Mouse (Mus musculus): ENCODE measurements around the gene Drd3. TPM values are rescaled to one million over a fixed set of nuclear protein-coding genes. Genes with fewer than 3 reads are reported as not detected.

Gene Drd3
- polyA plus RNA-seq (2015; fragmentation: Nextera tagmentation; extraction: Ambion mirVana) = 0.13 TPM in 1 of 2 replicates, not detected in the other

DNA sequence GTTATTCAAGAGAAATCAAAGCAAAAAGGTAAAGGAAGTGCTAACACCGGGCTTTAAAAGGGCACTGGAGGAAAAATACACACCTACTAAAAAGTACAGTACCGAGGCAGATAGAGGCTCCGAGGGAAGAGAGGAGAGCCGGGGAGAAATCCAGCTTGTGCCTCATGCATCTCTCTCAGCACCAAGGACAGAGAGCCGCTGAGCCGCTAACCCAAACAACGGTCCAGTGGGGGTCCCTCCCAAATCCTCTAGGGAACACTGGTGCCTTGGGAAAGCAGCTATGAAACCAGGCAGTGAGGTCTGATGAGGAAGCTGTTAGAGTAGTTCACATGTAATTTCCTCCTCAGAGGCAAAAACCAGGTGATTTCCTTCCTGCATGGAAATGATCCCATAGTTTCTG, at the start of gene Drd3:
Gene Drd3, plus strand, starts transcription at position 276 of the 400 bp plus-strand sequence.
- no peaks in the 10 kb centered on the region for H3K27me3 ChIP-seq
- ATAC-seq (ENCODE audit: insufficient number of reproducible peaks, low FRiP score, low TSS enrichment, low read depth) = no peak
- no peak within 1 kb of the TSS for H3K9ac ChIP-seq
- no peak within 1 kb of the TSS for H3K27ac ChIP-seq
- no peak within 1 kb of the TSS for H3K4me3 ChIP-seq
- WGBS = 7% methylated on average over 7 of the region's 7 CpGs
- no peaks in the 10 kb centered on the region for H3K4me1 ChIP-seq
- no peaks in the 10 kb centered on the region for H3K9me3 ChIP-seq
- H3K4me2 ChIP-seq = no peak within 1 kb of the TSS
- no peaks in the 10 kb centered on the region for H3K36me3 ChIP-seq

DNA sequence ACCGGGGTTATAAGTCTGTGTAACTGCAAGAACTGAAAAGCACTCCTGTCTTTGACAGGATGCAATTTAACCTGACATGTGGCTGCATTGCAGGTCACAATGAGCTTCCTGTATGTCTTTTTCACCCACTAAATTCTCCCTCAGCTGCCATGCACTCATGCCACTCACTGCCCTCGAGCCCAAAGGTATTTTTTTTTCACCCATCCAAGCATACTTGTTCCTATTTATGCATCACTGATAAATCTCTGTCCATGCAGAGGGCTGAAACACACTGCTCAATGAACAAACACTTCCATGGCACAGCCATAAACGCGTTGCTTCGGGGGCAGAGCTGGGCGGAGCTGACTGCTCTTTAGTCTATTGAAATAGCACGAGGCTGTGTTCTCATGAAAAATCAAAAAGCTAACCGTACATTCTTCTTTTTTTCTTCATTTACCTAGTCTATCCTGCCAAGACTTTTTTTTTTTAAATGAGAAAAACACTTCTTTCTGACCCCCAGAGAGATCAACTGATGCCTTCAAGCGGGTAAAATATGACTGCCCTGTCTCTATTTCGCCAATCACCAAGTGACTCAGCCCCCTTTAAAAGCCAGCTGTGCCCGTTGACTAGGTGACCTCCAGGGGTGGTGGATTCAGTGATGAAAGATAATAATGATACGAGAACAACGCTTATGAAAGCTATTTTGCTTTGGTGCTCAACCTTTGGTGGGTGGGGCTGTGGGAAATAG, 45.3 kb upstream of the Drd3 start:
- ATAC-seq (ENCODE audit: insufficient number of reproducible peaks, low FRiP score, low TSS enrichment, low read depth) = no peak

DNA sequence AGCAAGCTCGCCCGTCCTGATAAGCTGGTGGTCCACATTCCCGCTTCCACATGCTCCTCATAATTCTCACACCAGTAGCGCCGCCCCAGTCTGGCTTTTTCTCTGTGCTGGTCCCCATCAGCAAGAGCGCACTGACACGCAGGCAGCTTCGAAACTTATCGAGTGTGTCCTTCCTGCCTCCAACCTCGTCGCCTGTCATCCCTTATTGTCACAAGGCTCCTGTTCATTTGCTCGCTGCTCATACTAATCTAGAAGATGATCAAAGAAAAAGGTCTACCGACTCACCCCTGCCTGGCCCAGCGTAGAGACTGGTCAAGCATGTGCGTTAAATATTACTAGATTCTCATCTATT, 44.8 kb upstream of the Drd3 start:
- Histone ChIP-seq H3K4me1 (no peaks in the 10 kb centered on the region), H3K27me3 (no peaks in the 10 kb centered on the region), H3K9ac (no peak overlapping the region), H3K9me3 (no peaks in the 10 kb centered on the region), H3K4me2 (no peak overlapping the region), H3K27ac (no peak overlapping the region), H3K4me3 (no peak overlapping the region), H3K36me3 (no peaks in the 10 kb centered on the region)
- 75% methylated on average over 15 of the region's 15 CpGs for WGBS
- ATAC-seq (ENCODE audit: insufficient number of reproducible peaks, low FRiP score, low TSS enrichment, low read depth) = no peak

More for the DNA sequence above, 45.3 kb upstream of the Drd3 start:
- Histone ChIP-seq H3K36me3 (no peaks in the 10 kb centered on the region), H3K4me2 (no peak overlapping the region), H3K4me1 (no peaks in the 10 kb centered on the region), H3K9ac (no peak overlapping the region), H3K4me3 (no peak overlapping the region), H3K27ac (no peak overlapping the region), H3K9me3 (no peaks in the 10 kb centered on the region), H3K27me3 (no peaks in the 10 kb centered on the region)
- WGBS = 50% methylated on average over 13 of the region's 13 CpGs

DNA sequence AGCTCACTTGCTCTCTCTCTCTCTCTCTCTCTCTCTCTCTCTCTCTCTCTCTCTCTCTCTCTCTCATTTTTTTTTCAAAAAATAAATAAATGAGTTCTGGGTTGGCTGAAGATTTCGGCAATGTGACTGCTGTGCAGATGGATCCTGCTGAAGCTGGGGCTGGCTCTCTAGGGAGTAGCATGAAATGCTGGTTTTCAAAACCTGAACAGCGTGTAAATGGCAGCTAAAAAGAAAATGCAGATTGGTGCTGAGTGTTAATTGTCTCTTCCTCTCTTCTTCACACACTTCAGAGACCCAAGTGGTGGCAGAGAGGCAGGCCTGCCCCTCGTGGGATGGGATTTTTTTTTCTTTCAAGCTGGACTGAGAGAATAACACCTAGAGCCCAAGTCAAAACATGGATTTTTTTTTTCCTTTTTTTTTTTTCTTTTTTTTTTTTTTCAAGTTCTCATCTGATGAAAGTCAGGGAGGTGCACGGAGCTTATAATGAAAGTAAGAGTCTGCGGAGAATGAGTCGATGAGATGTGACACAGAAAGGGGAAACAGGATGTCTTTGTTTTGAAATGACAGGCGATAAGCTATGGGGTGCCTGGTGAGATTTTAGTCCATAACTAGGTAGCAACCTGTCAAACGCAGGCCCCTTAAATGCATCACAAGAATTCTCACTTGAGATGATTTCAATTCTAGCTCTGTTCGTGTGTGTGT, 44.2 kb upstream of the Drd3 start:
- no peaks in the 10 kb centered on the region for H3K36me3 ChIP-seq
- no peak overlapping the region for H3K4me2 ChIP-seq
- 58% methylated on average over 9 of the region's 9 CpGs for WGBS
- H3K4me3 ChIP-seq = no peak overlapping the region
- no peak overlapping the region for H3K9ac ChIP-seq
- H3K4me1 ChIP-seq = no peaks in the 10 kb centered on the region
- no peaks in the 10 kb centered on the region for H3K27me3 ChIP-seq
- H3K9me3 ChIP-seq = no peaks in the 10 kb centered on the region
- ATAC-seq (ENCODE audit: insufficient number of reproducible peaks, low FRiP score, low TSS enrichment, low read depth) = no peak
- H3K27ac ChIP-seq = no peak overlapping the region

DNA sequence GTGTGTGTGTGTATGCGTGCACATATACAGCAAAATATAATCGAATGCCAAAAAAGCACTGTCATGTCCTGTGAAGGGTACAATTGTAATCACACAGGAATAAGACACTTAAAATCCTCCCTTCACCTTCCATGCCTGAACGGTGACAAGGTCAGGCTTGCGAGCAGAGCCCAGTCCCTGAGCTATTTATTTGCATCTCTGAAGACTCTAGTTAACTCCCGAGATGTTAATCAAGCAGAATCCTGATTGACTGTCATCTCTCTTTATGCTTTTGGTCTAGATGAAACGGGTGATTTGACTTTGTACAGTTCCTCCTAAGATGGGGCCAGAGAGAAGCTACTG, 43.7 kb upstream of the Drd3 start:
- WGBS = 74% methylated on average over 6 of the region's 6 CpGs
- no peak for ATAC-seq (ENCODE audit: insufficient number of reproducible peaks, low FRiP score, low TSS enrichment, low read depth)
- no peaks in the 10 kb centered on the region for H3K9me3 ChIP-seq
- H3K36me3 ChIP-seq = no peaks in the 10 kb centered on the region
- no peak overlapping the region for H3K27ac ChIP-seq
- H3K9ac ChIP-seq = no peak overlapping the region
- no peak overlapping the region for H3K4me3 ChIP-seq
- H3K4me1 ChIP-seq = no peaks in the 10 kb centered on the region
- no peak overlapping the region for H3K4me2 ChIP-seq
- no peaks in the 10 kb centered on the region for H3K27me3 ChIP-seq

DNA sequence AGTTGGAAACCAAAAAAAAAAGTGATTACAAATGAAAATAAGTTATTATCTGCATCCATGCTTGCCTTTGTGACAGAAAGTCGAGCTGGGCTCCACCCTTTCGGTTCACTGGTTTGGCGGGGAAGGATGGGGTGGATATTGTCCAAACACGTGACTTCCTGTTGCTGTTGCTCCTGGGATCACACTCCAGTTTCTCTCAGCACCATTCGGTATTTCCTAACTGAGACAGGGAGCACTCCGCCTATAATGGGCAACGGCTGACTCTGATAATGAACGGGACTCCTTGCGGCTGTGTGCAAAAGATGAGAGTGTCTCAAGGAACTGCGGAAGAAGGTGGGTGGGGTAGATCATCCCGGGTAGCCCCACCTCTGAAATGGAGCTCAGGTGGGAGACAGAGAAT, 43.2 kb upstream of the Drd3 start:
- no peak overlapping the region for H3K27ac ChIP-seq
- H3K9ac ChIP-seq = no peak overlapping the region
- H3K4me1 ChIP-seq = no peaks in the 10 kb centered on the region
- no peaks in the 10 kb centered on the region for H3K36me3 ChIP-seq
- WGBS = 82% methylated on average over 11 of the region's 11 CpGs
- H3K27me3 ChIP-seq = no peaks in the 10 kb centered on the region
- H3K4me2 ChIP-seq = no peak overlapping the region
- H3K4me3 ChIP-seq = no peak overlapping the region
- no peak for ATAC-seq (ENCODE audit: insufficient number of reproducible peaks, low FRiP score, low TSS enrichment, low read depth)
- no peaks in the 10 kb centered on the region for H3K9me3 ChIP-seq

DNA sequence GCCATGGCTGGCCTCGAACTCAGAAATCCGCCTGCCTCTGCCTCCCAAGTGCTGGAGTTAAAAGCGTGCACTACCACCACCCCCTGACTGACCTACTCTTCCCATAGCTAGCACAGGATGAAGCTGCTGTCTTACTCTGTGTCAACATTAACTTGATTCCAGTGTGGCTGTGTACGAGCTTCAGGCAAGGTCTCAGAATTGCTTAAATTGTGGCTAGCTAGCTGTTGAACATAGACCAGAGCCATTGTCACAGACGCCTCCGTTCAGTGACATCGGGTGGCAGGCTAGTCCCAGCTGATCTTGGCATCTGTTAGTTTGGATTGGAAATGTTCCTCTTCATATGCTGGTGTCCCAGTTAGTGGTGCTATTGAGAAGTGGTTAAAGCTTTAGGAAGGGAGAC, 42.5 kb upstream of the Drd3 start:
- H3K9ac ChIP-seq = no peak overlapping the region
- no peak for ATAC-seq (ENCODE audit: insufficient number of reproducible peaks, low FRiP score, low TSS enrichment, low read depth)
- no peak overlapping the region for H3K4me2 ChIP-seq
- H3K27ac ChIP-seq = no peak overlapping the region
- H3K27me3 ChIP-seq = no peaks in the 10 kb centered on the region
- no peaks in the 10 kb centered on the region for H3K4me1 ChIP-seq
- H3K4me3 ChIP-seq = no peak overlapping the region
- no peaks in the 10 kb centered on the region for H3K36me3 ChIP-seq
- H3K9me3 ChIP-seq = no peaks in the 10 kb centered on the region
- WGBS = 93% methylated on average over 7 of the region's 7 CpGs

DNA sequence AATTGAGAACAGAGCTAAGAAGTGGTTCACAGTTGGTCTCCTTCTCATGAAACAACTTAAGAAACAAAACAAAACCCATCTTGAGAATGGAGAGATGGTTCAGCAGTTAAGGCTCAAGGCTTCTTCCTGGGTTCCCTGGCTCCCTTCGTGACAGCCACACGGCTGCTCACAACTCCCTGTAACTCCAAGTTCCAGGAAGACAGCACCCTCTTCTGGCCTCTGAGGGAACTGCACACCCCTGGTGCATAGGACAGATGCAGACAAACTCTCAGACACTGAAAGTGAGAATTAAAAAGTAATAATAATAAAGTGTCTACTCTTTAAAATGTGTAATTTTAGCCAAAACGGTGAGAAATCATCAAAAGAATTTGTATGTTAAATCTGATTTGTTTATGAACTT, 29.4 kb upstream of the Drd3 start:
- Histone ChIP-seq H3K36me3 (no peaks in the 10 kb centered on the region), H3K4me1 (no peaks in the 10 kb centered on the region), H3K27ac (no peak overlapping the region), H3K4me2 (no peak overlapping the region), H3K9me3 (no peaks in the 10 kb centered on the region), H3K9ac (no peak overlapping the region), H3K27me3 (no peaks in the 10 kb centered on the region), H3K4me3 (no peak overlapping the region)
- ATAC-seq (ENCODE audit: insufficient number of reproducible peaks, low FRiP score, low TSS enrichment, low read depth) = no peak
- WGBS = 68% methylated on average over 3 of the region's 3 CpGs

DNA sequence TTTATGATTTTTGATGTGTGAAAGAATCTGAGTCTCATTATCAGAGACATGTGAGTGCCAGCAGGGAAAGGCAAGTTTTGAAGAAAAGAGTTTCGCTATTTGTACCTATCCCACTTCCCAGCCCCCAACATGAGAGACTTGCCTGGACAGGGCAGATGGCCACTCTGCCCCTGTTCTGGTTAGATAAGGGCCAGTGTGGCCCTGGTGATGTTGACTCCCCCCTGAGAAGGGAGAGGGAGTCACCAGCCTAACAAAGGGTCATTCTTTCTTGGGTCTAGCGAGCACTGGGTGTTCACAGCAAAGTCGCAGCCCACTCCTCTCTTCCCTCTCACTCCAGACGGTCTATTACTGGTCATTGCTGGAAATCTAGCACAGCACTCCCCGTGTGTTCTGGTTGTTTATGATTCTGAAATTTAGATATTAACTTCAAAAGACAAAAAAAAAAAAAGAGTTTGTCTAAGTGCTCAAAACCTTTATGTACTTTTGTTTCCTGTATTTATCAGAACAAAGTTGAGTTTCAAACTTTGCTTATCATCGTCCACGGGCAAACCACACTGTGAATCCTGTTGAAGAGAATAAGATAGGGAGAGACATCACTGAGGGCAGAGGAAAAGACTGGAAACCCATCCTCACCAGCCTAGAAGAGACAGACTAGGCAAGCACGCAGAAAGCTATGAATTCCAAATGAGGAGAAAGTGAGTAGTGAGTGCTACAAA, 24.2 kb upstream of the Drd3 start:
- H3K36me3 ChIP-seq = no peaks in the 10 kb centered on the region
- WGBS = 88% methylated on average over 8 of the region's 8 CpGs
- H3K27ac ChIP-seq = no peak overlapping the region
- no peak overlapping the region for H3K4me2 ChIP-seq
- no peak overlapping the region for H3K4me3 ChIP-seq
- H3K27me3 ChIP-seq = no peaks in the 10 kb centered on the region
- H3K4me1 ChIP-seq = 0 out of 2 replicates have a peak, but pooled peaks cover 2% of the 10 kb centered on the region
- ATAC-seq (ENCODE audit: insufficient number of reproducible peaks, low FRiP score, low TSS enrichment, low read depth) = no peak
- no peaks in the 10 kb centered on the region for H3K9me3 ChIP-seq
- no peak overlapping the region for H3K9ac ChIP-seq

DNA sequence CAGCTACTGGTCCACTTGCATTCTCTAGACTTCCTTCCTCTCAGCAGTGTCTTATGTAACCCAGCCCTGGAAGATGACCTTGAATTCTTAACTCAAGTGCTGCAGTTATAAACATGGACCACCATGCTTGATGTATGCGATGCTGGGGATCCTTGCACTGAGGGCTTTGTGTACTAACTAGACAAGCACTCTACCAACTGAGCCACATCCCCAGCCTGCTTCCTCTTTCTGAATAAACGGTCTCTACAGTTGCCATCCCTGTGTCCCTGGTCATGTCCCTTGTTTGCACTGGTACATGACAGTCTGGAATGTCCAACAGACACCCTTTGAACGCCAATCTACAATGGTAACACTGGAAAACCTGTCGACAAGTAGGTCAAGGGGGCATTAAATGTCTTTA, 23.5 kb upstream of the Drd3 start:
- Histone ChIP-seq H3K9ac (no peak overlapping the region), H3K27ac (no peak overlapping the region), H3K4me3 (no peak overlapping the region), H3K27me3 (no peaks in the 10 kb centered on the region), H3K9me3 (no peaks in the 10 kb centered on the region), H3K4me2 (no peak overlapping the region), H3K4me1 (0 out of 2 replicates have a peak, but pooled peaks cover 2% of the 10 kb centered on the region), H3K36me3 (no peaks in the 10 kb centered on the region)
- 77% methylated on average over 4 of the region's 4 CpGs for WGBS
- no peak for ATAC-seq (ENCODE audit: insufficient number of reproducible peaks, low FRiP score, low TSS enrichment, low read depth)

DNA sequence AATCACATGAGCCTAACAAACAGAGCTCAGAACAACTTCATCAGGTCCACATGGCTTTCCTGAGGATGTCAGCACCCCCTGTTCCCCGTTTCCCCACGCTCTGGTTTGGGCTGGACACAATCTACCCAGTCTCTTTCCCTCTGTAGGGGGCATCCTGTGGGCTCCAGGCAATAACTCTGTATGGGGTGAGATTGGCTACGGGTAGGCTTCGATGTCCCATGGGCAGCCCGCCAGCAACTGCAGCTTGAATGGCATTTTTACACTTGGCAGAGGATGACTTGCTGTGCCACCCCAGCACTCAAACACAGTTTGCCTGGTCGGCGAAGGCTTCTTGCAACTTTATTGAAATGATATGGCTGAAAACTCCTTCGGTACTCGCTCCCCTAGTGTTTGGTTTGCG, 21.3 kb upstream of the Drd3 start:
- Histone ChIP-seq H3K36me3 (no peaks in the 10 kb centered on the region), H3K4me3 (no peak overlapping the region), H3K4me1 (0 out of 2 replicates have a peak, but pooled peaks cover 2% of the 10 kb centered on the region), H3K9me3 (no peaks in the 10 kb centered on the region), H3K9ac (no peak overlapping the region), H3K27me3 (no peaks in the 10 kb centered on the region), H3K27ac (no peak overlapping the region), H3K4me2 (no peak overlapping the region)
- no peak for ATAC-seq (ENCODE audit: insufficient number of reproducible peaks, low FRiP score, low TSS enrichment, low read depth)
- WGBS = 82% methylated on average over 10 of the region's 10 CpGs

DNA sequence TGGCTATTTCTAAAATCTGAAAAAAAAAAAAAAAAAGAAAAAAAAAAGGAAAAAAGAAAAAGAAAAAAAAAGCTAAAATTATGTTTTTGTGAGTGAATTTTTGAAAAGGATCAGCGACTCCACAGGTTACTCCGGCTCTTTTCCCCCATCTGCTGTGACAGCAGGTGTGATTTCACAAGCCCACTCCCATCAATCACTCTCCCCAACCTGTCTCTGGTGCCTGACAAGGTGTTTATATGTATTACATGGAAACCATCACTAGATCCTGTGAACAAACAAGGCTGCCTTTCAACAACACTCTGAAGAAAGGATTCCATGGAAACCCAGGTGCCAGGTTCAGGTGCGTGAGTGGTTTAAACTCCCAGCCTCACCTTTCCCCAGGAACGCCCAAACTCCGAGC, 20.9 kb upstream of the Drd3 start:
- no peaks in the 10 kb centered on the region for H3K9me3 ChIP-seq
- no peak overlapping the region for H3K4me3 ChIP-seq
- H3K36me3 ChIP-seq = no peaks in the 10 kb centered on the region
- H3K27ac ChIP-seq = no peak overlapping the region
- H3K27me3 ChIP-seq = no peaks in the 10 kb centered on the region
- H3K4me2 ChIP-seq = no peak overlapping the region
- H3K4me1 ChIP-seq = 0 out of 2 replicates have a peak, but pooled peaks cover 2% of the 10 kb centered on the region
- H3K9ac ChIP-seq = no peak overlapping the region
- ATAC-seq (ENCODE audit: insufficient number of reproducible peaks, low FRiP score, low TSS enrichment, low read depth) = no peak
- 61% methylated on average over 5 of the region's 5 CpGs for WGBS
